Mouse (Mus musculus) liver, embryonic 11.5 days (tissue): ENCODE measurements at regions not wholly inside any gene's neighbourhood (a gene's known extent, or its start where the extent isn't known, plus 50 kb on each side); places are given as distances from the start of the nearest gene placed in this dataset.

ENCODE experiments used
- ATAC-seq: fragments of 200-750 bp; cut with Nextera tagmentation; replicated peaks from 2 replicates; pipeline ENCODE4 v1.8.0; 2017; ENCODE audit warnings: moderate number of reproducible peaks, mild to moderate bottlenecking, moderate TSS enrichment, moderate library complexity; ENCODE audit not compliant: low FRiP score
- DNase-seq: peaks from one replicate; pipeline ENCODE4 v3.0.0-alpha.2; 2017; ENCODE audit warnings: low spot score
- H3K27ac ChIP-seq: fragments of 300-500 bp; sonication (generic); 2 replicates; pipeline ENCODE4 v1.5.1; 2014; ENCODE audit warnings: mild to moderate bottlenecking, low read depth, low read length, control low read depth
- H3K27me3 ChIP-seq: fragments of 300-500 bp; sonication (generic); replicated peaks from 2 replicates; pipeline ENCODE4 v1.6.1; 2014; ENCODE audit warnings: low read length, mixed read lengths; ENCODE audit not compliant: control insufficient read depth, insufficient read depth
- H3K36me3 ChIP-seq: fragments of 300-500 bp; sonication (generic); 2 replicates; pipeline ENCODE4 v1.6.1; 2014; ENCODE audit warnings: mild to moderate bottlenecking, low read length, moderate library complexity, mixed read lengths; ENCODE audit not compliant: control insufficient read depth, insufficient read depth
- H3K4me1 ChIP-seq: fragments of 300-500 bp; sonication (generic); replicated peaks from 2 replicates; pipeline ENCODE4 v1.6.1; 2014; ENCODE audit warnings: low read length, mixed read lengths; ENCODE audit not compliant: control insufficient read depth, insufficient read depth
- H3K4me2 ChIP-seq: fragments of 300-500 bp; sonication (generic); 2 replicates; pipeline ENCODE4 v1.6.1; 2014; ENCODE audit warnings: mild to moderate bottlenecking, control low read depth, moderate library complexity
- H3K4me3 ChIP-seq: fragments of 300-500 bp; sonication (generic); 2 replicates; pipeline ENCODE4 v1.5.1; 2014; ENCODE audit warnings: low read depth, low read length, control low read depth
- H3K9ac ChIP-seq: fragments of 300-500 bp; sonication (generic); 2 replicates; pipeline ENCODE4 v1.6.1; 2014; ENCODE audit warnings: low read depth, low read length, control low read depth
- H3K9me3 ChIP-seq: fragments of 300-500 bp; sonication (generic); 2 replicates; pipeline ENCODE4 v1.6.1; 2016; ENCODE audit warnings: low read length, inconsistent platforms, mixed read lengths; ENCODE audit not compliant: control insufficient read depth
- WGBS: fragments of 180-500 bp; shearing (Covaris S2); extraction: QIAGEN DNeasy Blood & Tissue Kit; methylation state at CpG from one replicate; pipeline ENCODE4 v1.1.7; 2014; 5-methylcytosine and 5-hydroxymethylcytosine counted together

GRCm38 (mm10) chr10:97368625-97369024, 110.8 kb upstream of the Dcn start:
- DNase-seq (no peak), ATAC-seq (no peak)
- Histone ChIP-seq H3K36me3 (no peaks in the 10 kb centered on the region), H3K4me3 (no peak overlapping the region), H3K27ac (no peak overlapping the region), H3K9me3 (no peaks in the 10 kb centered on the region), H3K4me2 (no peak overlapping the region), H3K4me1 (no peaks in the 10 kb centered on the region), H3K9ac (no peak overlapping the region), H3K27me3 (no peaks in the 10 kb centered on the region)
- 75% methylated on average over 3 of the region's 3 CpGs for WGBS

GRCm38 (mm10) chr10:97375824-97376223, 103.6 kb upstream of the Dcn start:
- Histone ChIP-seq H3K27ac (no peak overlapping the region), H3K4me1 (no peaks in the 10 kb centered on the region), H3K36me3 (no peaks in the 10 kb centered on the region), H3K9me3 (no peaks in the 10 kb centered on the region), H3K27me3 (no peaks in the 10 kb centered on the region), H3K9ac (no peak overlapping the region), H3K4me2 (no peak overlapping the region), H3K4me3 (no peak overlapping the region)
- DNase-seq, result no peak
- ATAC-seq, result no peak
- 17% methylated on average over 2 of the region's 2 CpGs for WGBS

- no peak overlapping the region for H3K4me2 ChIP-seq
- H3K27me3 ChIP-seq, result no peaks in the 10 kb centered on the region
- H3K4me1 ChIP-seq, result no peaks in the 10 kb centered on the region
- ATAC-seq (no peak), DNase-seq (no peak)
- no peaks in the 10 kb centered on the region for H3K9me3 ChIP-seq
- no peaks in the 10 kb centered on the region for H3K36me3 ChIP-seq
- no peak overlapping the region for H3K4me3 ChIP-seq
- 64% methylated on average over 4 of the region's 4 CpGs for WGBS
- no peak overlapping the region for H3K27ac ChIP-seq
- H3K9ac ChIP-seq, result no peak overlapping the region
These were observed 103.0 kb upstream of the Dcn start for GRCm38 (mm10) chr10:97376376-97376775.

- Histone ChIP-seq H3K27me3 (no peaks in the 10 kb centered on the region), H3K9me3 (no peaks in the 10 kb centered on the region), H3K36me3 (no peaks in the 10 kb centered on the region), H3K27ac (no peak overlapping the region), H3K4me3 (no peak overlapping the region), H3K4me2 (no peak overlapping the region), H3K9ac (no peak overlapping the region), H3K4me1 (no peaks in the 10 kb centered on the region)
- DNase-seq, result no peak
- ATAC-seq, result no peak
These were observed 97.8 kb upstream of the Dcn start for GRCm38 (mm10) chr10:97381586-97381985.

- Histone ChIP-seq H3K4me1 (no peaks in the 10 kb centered on the region), H3K27me3 (no peaks in the 10 kb centered on the region), H3K36me3 (no peaks in the 10 kb centered on the region), H3K9ac (no peak overlapping the region), H3K9me3 (no peaks in the 10 kb centered on the region), H3K4me2 (no peak overlapping the region), H3K4me3 (no peak overlapping the region), H3K27ac (no peak overlapping the region)
- ATAC-seq, result no peak
- DNase-seq, result no peak
- WGBS, result 73% methylated on average over 1 of the region's 1 CpGs
These were observed 95.5 kb upstream of the Dcn start for GRCm38 (mm10) chr10:97383881-97384280.

- H3K36me3 ChIP-seq, result no peaks in the 10 kb centered on the region
- no peak overlapping the region for H3K9ac ChIP-seq
- H3K27me3 ChIP-seq, result no peaks in the 10 kb centered on the region
- DNase-seq (no peak), ATAC-seq (no peak)
- no peak overlapping the region for H3K27ac ChIP-seq
- no peaks in the 10 kb centered on the region for H3K4me1 ChIP-seq
- H3K4me2 ChIP-seq, result no peak overlapping the region
- no peak overlapping the region for H3K4me3 ChIP-seq
- no peaks in the 10 kb centered on the region for H3K9me3 ChIP-seq
- whole genome bisulfite sequencing, result 58% methylated on average over 3 of the region's 3 CpGs
These were observed 92.1 kb upstream of the Dcn start for GRCm38 (mm10) chr10:97387196-97387876.

GRCm38 (mm10) chr10:97389647-97390590, 89.5 kb upstream of the Dcn start:
- Histone ChIP-seq H3K9me3 (no peaks in the 10 kb centered on the region), H3K4me2 (no peak overlapping the region), H3K9ac (no peak overlapping the region), H3K27me3 (no peaks in the 10 kb centered on the region), H3K36me3 (no peaks in the 10 kb centered on the region), H3K4me1 (no peaks in the 10 kb centered on the region), H3K4me3 (no peak overlapping the region), H3K27ac (no peak overlapping the region)
- no peak for DNase-seq
- 77% methylated on average over 7 of the region's 7 CpGs for WGBS
- ATAC-seq, result no peak

GRCm38 (mm10) chr10:97397062-97397771, 82.2 kb upstream of the Dcn start:
- Histone ChIP-seq H3K36me3 (no peaks in the 10 kb centered on the region), H3K9ac (no peak overlapping the region), H3K9me3 (no peaks in the 10 kb centered on the region), H3K4me2 (no peak overlapping the region), H3K4me3 (no peak overlapping the region), H3K27ac (no peak overlapping the region), H3K4me1 (no peaks in the 10 kb centered on the region), H3K27me3 (no peaks in the 10 kb centered on the region)
- no peak for ATAC-seq
- 58% methylated on average over 9 of the region's 9 CpGs for WGBS
- DNase-seq, result no peak
